8 mouse cellular contexts compared by ENCODE assay signal in the genomic region with DNA sequence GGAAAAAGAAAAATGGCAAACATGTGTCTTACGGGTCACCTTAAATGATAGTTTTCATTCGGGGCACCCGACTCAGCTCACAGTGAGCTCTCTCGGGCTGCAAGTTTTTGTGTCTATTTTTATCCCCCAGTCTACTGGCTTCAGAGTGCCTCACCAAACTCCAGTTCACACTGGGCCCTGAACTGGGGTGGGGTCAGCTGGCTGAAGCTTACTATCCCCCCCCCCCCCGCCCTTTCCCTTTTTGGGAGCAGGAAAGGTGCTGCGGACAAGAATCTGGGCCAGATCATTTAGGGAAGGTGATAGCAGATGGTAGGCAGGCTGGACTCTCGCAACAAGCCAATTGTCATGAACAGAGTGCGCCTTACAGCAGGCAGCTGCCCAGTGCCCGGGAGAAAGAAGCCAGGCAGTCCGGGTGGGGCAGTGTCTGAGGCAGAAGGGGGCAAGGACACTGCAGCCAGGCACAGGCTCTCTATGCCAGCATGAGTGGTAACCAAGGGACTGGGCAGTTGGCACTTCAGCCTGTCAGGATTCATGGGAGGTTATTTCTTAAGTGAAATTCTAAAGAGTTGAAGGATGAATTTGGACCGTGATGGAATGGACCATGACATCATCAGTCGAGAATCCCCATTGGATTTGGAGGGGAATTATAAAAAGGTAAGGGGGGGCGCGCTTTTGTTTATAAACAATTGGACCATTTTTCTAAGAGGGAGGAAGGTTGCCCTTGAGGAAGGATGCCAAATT.
A peak's percentile ranks its signal among the peaks of the same experiment; 100 is the strongest.
DNase-seq lines count a peak whose midpoint lies in the region; ATAC-seq lines count a peak whose summit lies in the region.

No protein-coding gene starts in this region.

- no peaks in the 10 kb centered on the region for H3K27me3 ChIP-seq in forebrain, embryonic 14.5 days (replicated peaks; ENCODE audit: control insufficient read depth, insufficient read depth, low read length)

- intact Hi-C loops in heart, postnatal 36 days (cut with DNase I) = loop anchor here (2.0 kb wide), 1 partner anchor 31 kb away; no protein-coding TSS in a partner anchor

- H3K4me1 ChIP-seq in forebrain, embryonic 14.5 days (ENCODE audit: control insufficient read depth, insufficient read depth, low read length) = peaks cover 51% of the 10 kb centered on the region

- peak; percentile 23 for DNase-seq in ovary, postnatal 36 days (ENCODE audit: low spot score)
- no peak for DNase-seq in ovary, postnatal 10 days (ENCODE audit: low spot score)
- peak; percentile 77 for DNase-seq in forebrain, embryonic 14.5 days (ENCODE audit: low spot score)
- DNase-seq in heart, postnatal 36 days = peak; percentile 52 to 62
- DNase-seq in lung, postnatal 14 days = peak; percentile 49
- DNase-seq in spleen, postnatal 4 days (ENCODE audit: low spot score in 2 of 2) = no peak
- no peak for DNase-seq in layer of hippocampus, postnatal 25 days (ENCODE audit: extremely low spot score in 1 of 2, low spot score in 1 of 2)
- DNase-seq in layer of hippocampus, adult 9-11 months = no peak

- no peak overlapping the region for H3K4me3 ChIP-seq in forebrain, embryonic 14.5 days (ENCODE audit: low read depth, low read length)

- WGBS in forebrain, embryonic 14.5 days = 25% methylated on average over 14 of the region's 14 CpGs

- H3K4me2 ChIP-seq in forebrain, embryonic 14.5 days (ENCODE audit: low read length) = peak overlapping the region; percentile 29

- ATAC-seq in forebrain, embryonic 14.5 days = peak; percentile 73

- H3K36me3 ChIP-seq in forebrain, embryonic 14.5 days (ENCODE audit: control insufficient read depth, insufficient read depth, low read length) = no peaks in the 10 kb centered on the region

- no peaks in the 10 kb centered on the region for H3K9me3 ChIP-seq in forebrain, embryonic 14.5 days (replicated peaks; ENCODE audit: control insufficient read depth, low read length)

- H3K9ac ChIP-seq in forebrain, embryonic 14.5 days (ENCODE audit: low read length) = no peak overlapping the region

- peak overlapping the region; percentile 77 for H3K27ac ChIP-seq in forebrain, embryonic 14.5 days (ENCODE audit: low read depth, low read length)

Comparison
In these comparisons a context has a peak if more than half of its experiments do, and no peak if none do; other contexts are left out.
1. DNase-seq: peak in ovary, postnatal 36 days (single experiment), forebrain, embryonic 14.5 days (single experiment), heart, postnatal 36 days (2 of 2) and lung, postnatal 14 days (single experiment); none in ovary, postnatal 10 days (single experiment), spleen, postnatal 4 days (0 of 2), layer of hippocampus, postnatal 25 days (0 of 2) and layer of hippocampus, adult 9-11 months (single experiment).